Mouse (Mus musculus) right cerebral cortex, adult 18-20 months (tissue): ENCODE data around the gene Hsd17b2.
"Not testable (repeated sequence)": the region's sequence is repeated elsewhere in the genome, so short reads cannot be mapped to it uniquely, and the experiment has no call there.

Experiments
- DNase-seq: peaks from one replicate; pipeline ENCODE4 v3.0.0; 2022; ENCODE audit warnings: mixed read lengths

The Hsd17b2 gene

GRCm38 (mm10) chr8:117715896-117716295 lies 14.2 kb downstream of the Hsd17b2 start:
- DNase-seq, result no peak

DNA sequence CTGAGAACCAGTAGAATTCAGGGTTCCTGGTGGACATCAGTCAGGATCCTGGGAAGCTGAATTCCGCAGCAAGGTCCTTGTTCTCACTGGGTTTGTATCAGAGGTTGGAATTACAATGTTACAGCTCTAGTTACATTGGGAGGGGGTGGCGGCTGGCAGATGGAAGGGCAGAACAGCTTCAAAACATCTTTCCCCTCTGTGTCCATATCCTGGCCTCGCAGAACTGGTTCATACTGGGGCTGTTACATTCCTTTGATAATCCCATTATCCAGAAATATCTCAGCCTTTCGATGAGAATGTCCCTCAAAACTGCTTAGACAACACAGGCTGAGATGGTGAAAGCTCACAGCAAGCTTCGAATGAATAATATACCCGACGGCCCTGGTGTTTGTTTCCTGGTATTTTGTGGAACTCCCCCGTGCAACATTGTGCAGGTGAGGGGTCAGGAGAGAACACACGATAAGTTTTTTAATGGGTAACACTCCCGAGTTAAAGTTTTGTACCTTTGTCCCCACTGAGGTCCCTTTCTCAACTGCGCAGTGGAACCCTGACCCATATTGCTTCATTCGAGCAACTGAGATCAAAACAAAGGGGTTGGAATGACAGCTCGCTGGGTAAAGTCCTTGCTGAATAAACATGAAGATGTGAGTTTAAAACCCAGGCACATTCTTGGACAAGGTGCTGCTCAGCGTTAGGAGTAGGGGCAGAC lies 16.6 kb downstream of the Hsd17b2 start:
- no peak for DNase-seq

DNA sequence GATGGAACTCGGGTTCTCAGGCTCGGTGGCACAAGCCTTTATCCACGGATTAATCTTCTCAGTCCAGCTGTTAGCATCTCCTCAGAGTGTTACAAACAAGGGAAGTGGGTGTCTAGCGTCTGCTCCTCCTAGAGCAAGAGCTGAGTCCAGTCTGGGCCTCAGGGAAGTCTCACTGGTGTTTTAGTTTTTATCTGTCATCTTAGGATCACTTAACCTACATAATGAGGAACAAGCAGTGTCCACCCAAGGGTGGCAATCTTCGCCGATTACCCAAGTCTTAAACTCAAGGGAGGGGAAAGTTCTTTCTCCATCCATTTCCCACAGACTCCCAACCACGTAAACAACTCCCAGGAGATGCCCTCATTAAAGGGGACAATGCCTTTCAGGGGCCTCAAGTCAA lies 24.8 kb downstream of the Hsd17b2 start:
- no peak for DNase-seq

DNA sequence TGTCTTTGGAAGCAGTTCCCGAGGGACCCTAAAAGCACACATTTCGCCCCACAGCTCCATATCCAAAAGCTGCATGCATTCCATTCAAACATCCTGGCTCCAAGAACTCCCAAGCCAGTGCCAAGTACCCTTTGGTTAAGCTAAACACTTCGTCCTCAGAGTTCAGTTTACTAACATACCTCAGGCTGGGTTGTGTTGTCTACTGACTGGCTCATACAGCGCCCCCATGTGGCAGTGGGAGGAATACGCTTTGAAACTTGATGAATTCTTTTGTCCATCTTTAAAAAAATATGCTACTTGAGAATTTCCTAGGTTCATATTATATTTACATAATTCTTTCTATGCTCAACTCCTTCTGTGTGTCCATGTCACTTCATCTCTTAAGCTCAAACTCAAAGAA lies 25.9 kb downstream of the Hsd17b2 start:
- no peak for DNase-seq

DNA sequence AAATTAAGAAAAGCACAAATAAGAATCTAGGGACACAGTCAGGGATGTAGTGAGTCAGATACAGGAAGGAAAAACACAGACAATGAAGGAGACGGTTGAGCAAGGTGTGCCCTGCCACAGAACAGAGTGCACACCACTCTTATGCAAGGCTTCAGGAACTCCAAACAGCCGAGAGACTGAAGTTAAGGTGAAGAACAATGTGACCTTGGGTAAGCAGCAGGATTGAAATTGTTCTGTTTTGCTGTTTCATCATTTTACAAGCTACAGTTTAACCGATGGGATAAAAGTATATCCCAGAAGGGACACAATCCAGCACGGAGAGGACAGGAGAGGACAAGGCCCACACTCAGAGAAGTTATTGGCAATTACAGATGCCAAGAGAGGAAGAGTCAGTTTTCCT lies 26.5 kb downstream of the Hsd17b2 start:
- DNase-seq, result no peak

DNA sequence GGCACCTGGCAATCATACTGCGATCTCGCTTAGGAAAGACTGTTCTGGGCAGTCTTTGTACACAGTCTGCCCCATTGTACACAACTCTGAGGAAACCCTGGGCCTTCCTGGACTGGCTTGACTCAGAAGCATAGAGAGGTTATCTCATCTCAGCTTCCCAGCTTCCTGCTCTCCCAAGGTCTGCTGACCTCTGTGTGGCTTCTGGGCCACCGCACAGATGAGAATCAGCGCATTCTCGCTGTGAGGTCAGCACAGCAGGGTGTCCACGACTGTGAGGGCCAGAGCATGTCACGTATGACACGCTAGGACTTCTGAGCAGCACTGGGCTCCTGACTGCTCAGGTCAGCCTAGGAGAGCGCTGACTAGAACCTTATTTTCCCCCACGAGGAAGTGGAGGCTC lies 29.3 kb downstream of the Hsd17b2 start:
- DNase-seq, result no peak

DNA sequence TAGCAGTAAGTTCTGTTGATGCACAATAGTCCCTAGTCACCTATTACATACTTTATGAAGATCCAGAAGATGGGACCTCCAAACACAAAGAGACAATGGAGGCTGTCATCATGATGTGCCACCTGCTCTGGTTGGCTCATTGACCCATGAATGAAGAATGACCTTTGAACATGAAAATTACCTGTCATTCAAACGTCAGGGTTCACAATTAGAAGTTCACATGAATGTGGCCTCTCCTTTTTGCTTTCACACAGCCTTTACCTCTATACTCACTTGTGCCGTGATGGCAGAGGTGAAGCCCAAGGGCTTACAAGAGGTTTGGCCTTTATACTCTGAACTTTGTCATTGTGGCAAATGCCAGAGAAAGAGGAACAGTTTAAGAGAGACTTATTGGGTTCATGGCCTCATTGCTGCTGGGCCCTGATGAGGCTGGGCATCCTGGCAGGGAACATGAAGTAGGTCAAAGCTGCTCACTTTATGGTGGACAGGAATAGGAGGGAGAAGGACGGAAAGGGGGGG lies 35.0 kb downstream of the Hsd17b2 start:
- DNase-seq, result no peak

DNA sequence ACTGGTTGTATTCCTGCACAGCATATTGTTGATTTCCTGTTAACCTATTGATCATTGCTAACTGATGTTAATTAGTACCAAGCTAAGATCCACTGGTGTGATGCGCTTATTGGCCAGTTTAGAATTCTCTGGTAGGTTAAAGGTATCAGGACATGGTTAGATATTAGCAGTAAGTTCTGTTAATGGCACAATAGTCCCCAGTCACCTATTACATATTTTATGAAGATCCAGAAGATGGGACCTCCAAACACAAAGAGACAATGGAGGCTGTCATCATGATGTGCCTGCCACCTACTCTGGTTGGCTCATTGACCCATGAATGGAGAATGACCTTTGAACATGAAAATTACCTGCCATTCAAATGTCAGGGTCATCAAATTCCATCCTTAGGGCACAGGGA lies 36.5 kb downstream of the Hsd17b2 start:
- not testable (repeated sequence) for DNase-seq

DNA sequence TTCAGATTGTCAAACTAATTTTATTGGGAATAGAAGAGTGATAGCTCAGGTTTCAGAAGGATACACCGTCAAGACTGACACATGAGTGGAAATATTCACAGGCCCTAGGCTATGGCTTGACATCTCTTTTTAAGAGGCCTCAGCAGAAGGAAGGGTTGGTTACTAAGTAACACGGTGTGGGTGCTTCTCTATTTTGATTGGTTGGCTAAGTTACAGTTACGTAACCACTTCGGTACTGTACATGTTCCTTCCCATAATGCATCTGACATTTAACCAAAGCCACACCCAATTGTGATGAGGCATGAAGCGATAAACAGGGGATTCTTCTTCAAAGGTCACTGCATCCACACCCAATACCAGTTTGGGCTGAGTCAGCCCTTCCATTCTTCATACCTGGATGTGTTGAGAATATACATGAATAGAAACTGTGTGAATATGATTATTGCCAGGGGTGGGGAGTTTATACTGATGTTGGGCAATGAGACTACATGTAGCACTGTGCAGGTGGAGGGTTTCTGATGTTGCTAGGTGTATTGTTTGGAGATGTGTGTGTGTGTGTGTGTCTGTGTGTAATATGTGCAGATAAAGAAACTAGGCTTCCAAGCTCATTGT lies 38.8 kb downstream of the Hsd17b2 start:
- no peak for DNase-seq

GRCm38 (mm10) chr8:117742431-117743012 lies 40.8 kb downstream of the Hsd17b2 start:
- no peak for DNase-seq

GRCm38 (mm10) chr8:117746651-117747050 lies 44.9 kb downstream of the Hsd17b2 start:
- DNase-seq, result no peak

- DNase-seq, result no peak
Measured at GRCm38 (mm10) chr8:117747428-117747827, 45.7 kb downstream of the Hsd17b2 start.

GRCm38 (mm10) chr8:117747886-117748730 lies 46.4 kb downstream of the Hsd17b2 start:
- DNase-seq, result no peak

- no peak for DNase-seq
Measured at GRCm38 (mm10) chr8:117749436-117749835, 47.7 kb downstream of the Hsd17b2 start.

GRCm38 (mm10) chr8:117757900-117758299 lies 56.2 kb downstream of the Hsd17b2 start:
- DNase-seq, result no peak

- no peak for DNase-seq
Measured at GRCm38 (mm10) chr8:117762776-117763175, 61.1 kb downstream of the Hsd17b2 start.

DNA sequence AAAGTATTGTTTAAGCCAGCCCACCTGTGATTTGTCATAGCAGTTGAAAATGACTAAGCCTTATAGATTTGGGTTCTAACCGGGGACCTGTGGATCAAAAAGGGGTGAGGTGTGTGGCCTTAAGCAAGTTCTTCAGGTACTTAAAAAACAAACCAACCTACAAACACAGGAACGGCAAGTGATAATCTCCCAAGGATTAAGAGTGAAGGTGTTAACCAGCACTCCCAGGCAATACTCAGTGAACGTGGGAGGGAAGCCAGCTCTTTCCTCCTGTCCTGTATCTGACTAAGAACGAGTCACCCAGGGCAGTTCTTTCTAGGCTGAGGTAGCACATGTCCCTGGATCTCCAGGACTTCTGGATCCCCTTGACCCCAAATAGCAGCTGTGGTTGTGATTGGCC lies 62.9 kb downstream of the Hsd17b2 start:
- no peak for DNase-seq

DNA sequence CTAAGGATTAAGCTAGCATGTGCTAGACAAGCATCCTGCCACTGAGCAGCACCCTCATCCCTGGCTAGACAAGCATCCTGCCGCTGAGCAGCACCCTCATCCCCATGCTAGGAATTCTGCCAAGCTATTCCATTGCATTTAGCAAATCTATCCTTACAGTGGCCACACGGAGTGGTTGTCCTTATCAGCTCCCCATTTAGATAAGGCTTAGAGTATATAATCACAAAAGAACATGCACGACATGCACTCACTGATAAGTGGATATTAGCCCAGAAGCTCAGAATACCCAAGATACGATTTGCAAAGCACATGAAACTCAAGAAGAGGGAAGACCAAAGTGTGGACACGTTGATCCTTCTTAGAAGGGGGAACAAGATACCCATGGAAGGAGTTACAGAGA lies 64.2 kb downstream of the Hsd17b2 start:
- no peak for DNase-seq

GRCm38 (mm10) chr8:117768971-117769370 lies 67.3 kb downstream of the Hsd17b2 start:
- DNase-seq, result no peak

- no peak for DNase-seq
Measured at GRCm38 (mm10) chr8:117771115-117771836, 69.6 kb downstream of the Hsd17b2 start.

GRCm38 (mm10) chr8:117772126-117772525 lies 70.4 kb downstream of the Hsd17b2 start:
- DNase-seq, result no peak

GRCm38 (mm10) chr8:117772597-117772996 lies 70.9 kb downstream of the Hsd17b2 start:
- DNase-seq, result no peak

DNA sequence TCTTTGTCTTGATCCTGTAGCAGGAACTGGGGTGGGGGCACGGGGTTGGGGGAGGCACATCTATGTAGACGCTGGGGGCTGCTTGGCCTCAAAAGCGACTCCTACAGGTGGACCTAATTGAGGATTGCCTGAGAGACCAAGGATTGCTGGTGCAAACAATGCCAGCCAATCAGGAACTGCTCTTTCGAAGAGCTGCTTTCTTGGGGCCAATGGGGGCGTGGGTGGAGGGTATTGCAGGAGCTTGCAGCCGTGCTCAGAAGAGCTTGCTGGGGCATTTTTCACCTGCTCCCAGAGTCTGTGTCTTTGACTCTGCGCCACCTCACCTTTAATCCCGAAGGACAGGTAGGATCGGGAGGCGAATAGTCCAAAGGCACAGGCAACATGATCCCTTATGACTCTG lies 73.9 kb downstream of the Hsd17b2 start:
- no peak for DNase-seq
